Mouse (Mus musculus) forelimb bud, embryonic 11.5 days (tissue): ENCODE results near the gene Slc27a4.
"Not testable (repeated sequence)": the region's sequence is repeated elsewhere in the genome, so short reads cannot be mapped to it uniquely, and the experiment has no call there.

Experiments
- DNase-seq: peaks from one replicate; pipeline ENCODE4 v3.0.0-alpha.2; 2012; ENCODE audit warnings: low read depth, low spot score

Gene Slc27a4

GRCm38 (mm10) chr2:29802075-29802826 is at the start of gene Slc27a4:
Gene Slc27a4, plus strand, starts transcription at chr2:29802634.
- DNase-seq, result peak; percentile 85

GRCm38 (mm10) chr2:29755693-29756092 is 46.7 kb upstream of the Slc27a4 start:
- DNase-seq, result no peak

- peak; percentile 61 for DNase-seq
Observed at GRCm38 (mm10) chr2:29764831-29765230, 37.6 kb upstream of the Slc27a4 start.

- DNase-seq, result no peak
Observed at GRCm38 (mm10) chr2:29767976-29768709, 34.3 kb upstream of the Slc27a4 start.

- no peak for DNase-seq
Observed at GRCm38 (mm10) chr2:29768901-29769300, 33.5 kb upstream of the Slc27a4 start.

- DNase-seq, result no peak
Observed at GRCm38 (mm10) chr2:29770162-29770561, 32.3 kb upstream of the Slc27a4 start.

- DNase-seq, result no peak
Observed at GRCm38 (mm10) chr2:29771611-29772461, 30.6 kb upstream of the Slc27a4 start.

- DNase-seq, result no peak
Observed at GRCm38 (mm10) chr2:29773323-29773722, 29.1 kb upstream of the Slc27a4 start.

GRCm38 (mm10) chr2:29781256-29781655 is 21.2 kb upstream of the Slc27a4 start:
- not testable (repeated sequence) for DNase-seq

- DNase-seq, result no peak
Observed at GRCm38 (mm10) chr2:29784290-29784689, 18.1 kb upstream of the Slc27a4 start.

- DNase-seq, result peak; percentile 95
Observed at GRCm38 (mm10) chr2:29787104-29787917, 15.1 kb upstream of the Slc27a4 start, which contains the start of gene Coq4. Gene Coq4, plus strand, starts transcription at chr2:29787493.

GRCm38 (mm10) chr2:29787937-29788681 is 14.3 kb upstream of the Slc27a4 start, which contains the start of gene Trub2:
Gene Trub2, minus strand, starts transcription at chr2:29788502.
- DNase-seq, result peak; percentile 73

GRCm38 (mm10) chr2:29792772-29793487 is 9.5 kb upstream of the Slc27a4 start:
- DNase-seq, result no peak

GRCm38 (mm10) chr2:29802827-29803201 is 380 bp downstream of the Slc27a4 start:
- no peak for DNase-seq

- DNase-seq, result no peak
Observed at GRCm38 (mm10) chr2:29803400-29803831, 982 bp downstream of the Slc27a4 start.

- DNase-seq, result no peak
Observed at GRCm38 (mm10) chr2:29815678-29816371, 13.4 kb downstream of the Slc27a4 start.

GRCm38 (mm10) chr2:29817426-29818232 is 15.2 kb downstream of the Slc27a4 start:
- peak; percentile 89 for DNase-seq

- no peak for DNase-seq
Observed at GRCm38 (mm10) chr2:29819363-29819762, 16.9 kb downstream of the Slc27a4 start.
